ENCODE assay signal across 24 mouse cellular contexts in genomic region chr11:81041671-81042070, GRCm38 (mm10).
"Had no signal": no experiment of that assay in that cellular context is flagged by ENCODE, and none has a peak within 500 bp of the region (broad histone marks: within the 10 kb centered on the region; RNA-seq: fewer than 3 reads in every experiment).

No protein-coding gene starts in this region.

- H3K27me3 ChIP-seq: heart, embryonic 15.5 days; hindbrain, embryonic 13.5 days; hindbrain, embryonic 15.5 days; liver, embryonic 12.5 days had no signal

- H3K36me3 ChIP-seq: heart, embryonic 13.5 days; heart, embryonic 15.5 days; hindbrain, embryonic 13.5 days; hindbrain, embryonic 15.5 days; limb, embryonic 13.5 days; limb, embryonic 15.5 days; liver, embryonic 12.5 days had no signal

- H3K4me3 ChIP-seq: heart, adult 2 months; heart, embryonic 13.5 days; heart, embryonic 15.5 days; hindbrain, embryonic 13.5 days; hindbrain, embryonic 15.5 days; limb, embryonic 13.5 days; limb, embryonic 15.5 days; liver, embryonic 12.5 days had no signal

- H3K9me3 ChIP-seq: heart, embryonic 13.5 days; heart, embryonic 15.5 days; hindbrain, embryonic 13.5 days; hindbrain, embryonic 15.5 days; limb, embryonic 13.5 days; limb, embryonic 15.5 days; liver, embryonic 12.5 days had no signal

- ATAC-seq: hindbrain, postnatal 0 days; intestine, embryonic 16.5 days; liver, embryonic 12.5 days had no signal

- H3K27ac ChIP-seq: heart, adult 2 months; heart, embryonic 13.5 days; heart, embryonic 15.5 days; hindbrain, embryonic 13.5 days; hindbrain, embryonic 15.5 days; hindbrain, postnatal 0 days; limb, embryonic 13.5 days; limb, embryonic 15.5 days; liver, embryonic 12.5 days; liver, embryonic 14.5 days had no signal

- H3K4me2 ChIP-seq: heart, embryonic 11.5 days; heart, embryonic 13.5 days; heart, embryonic 15.5 days; hindbrain, embryonic 13.5 days; hindbrain, embryonic 15.5 days; limb, embryonic 13.5 days; limb, embryonic 15.5 days; liver, embryonic 12.5 days had no signal

- H3K4me1 ChIP-seq: heart, embryonic 13.5 days; heart, embryonic 15.5 days; limb, embryonic 13.5 days; limb, embryonic 15.5 days; liver, embryonic 12.5 days had no signal

- DNase-seq: gastrocnemius, postnatal 14 days; gastrocnemius, postnatal 36 days; heart, adult 11 months; heart, adult 2 months; heart, postnatal 14 days; heart, postnatal 36 days; kidney, adult 11 months; kidney, adult 8-10 months; kidney, postnatal 14 days; kidney, postnatal 36 days; layer of hippocampus, adult 9-11 months; layer of hippocampus, postnatal 36 days; left cerebral cortex, postnatal 4 days had no signal

- H3K9ac ChIP-seq: heart, embryonic 13.5 days; heart, embryonic 15.5 days; hindbrain, embryonic 13.5 days; hindbrain, embryonic 15.5 days; limb, embryonic 13.5 days; limb, embryonic 15.5 days; liver, embryonic 12.5 days; liver, embryonic 14.5 days had no signal
